Mouse (Mus musculus) CH12.LX (cell line): ENCODE measurements at regions not wholly inside any gene's neighbourhood (a gene's known extent, or its start where the extent isn't known, plus 50 kb on each side); places are given as distances from the start of the nearest gene placed in this dataset.

ENCODE experiments used
- DNase-seq: peaks from one replicate; pipeline ENCODE4 v3.0.0-alpha.2; 2013; ENCODE audit errors: extremely low read depth
- H3K27ac ChIP-seq: 2 replicates; pipeline ENCODE4 v1.5.1; 2012; ENCODE audit warnings: low read depth, mild to moderate bottlenecking, control low read depth, moderate library complexity; ENCODE audit not compliant: insufficient read depth
- H3K27me3 ChIP-seq: replicated peaks from 2 replicates; pipeline ENCODE3; 2012; ENCODE audit warnings: inconsistent platforms
- H3K36me3 ChIP-seq, 2 experiments: replicated peaks in 1 of 2; 2 replicates each; pipeline versions ENCODE3 to v1.6.1; 2012; ENCODE audit warnings: inconsistent platforms in 1 of 2, low read length in 1 of 2, mild to moderate bottlenecking in 1 of 2, mixed read lengths in 1 of 2, moderate library complexity in 1 of 2; ENCODE audit not compliant: control insufficient read depth in 1 of 2, insufficient read depth in 1 of 2
- H3K4me1 ChIP-seq, 2 experiments: 2 replicates each; pipeline ENCODE4 v1.6.1; 2012; ENCODE audit warnings: inconsistent platforms in 1 of 2, moderate library complexity in 1 of 2; ENCODE audit not compliant: insufficient read depth in 2 of 2, control insufficient read depth in 1 of 2
- H3K4me2 ChIP-seq: 2 replicates; pipeline ENCODE4 v1.6.1; 2012; ENCODE audit warnings: low read depth, mild to moderate bottlenecking, control low read depth; ENCODE audit not compliant: poor library complexity, insufficient read depth, severe bottlenecking
- H3K4me3 ChIP-seq, 3 experiments: fragments of 150-350 bp in 1 of 3; sonication (generic) in 1 of 3; replicated peaks in 1 of 3; 2 replicates each; pipeline versions ENCODE3 to v1.5.1; 2011 to 2012; ENCODE audit warnings: low read depth in 2 of 3, low read length in 2 of 3, mild to moderate bottlenecking in 2 of 3, moderate library complexity in 2 of 3, control low read depth in 1 of 3, improper control_type of control experiment in 1 of 3, inconsistent platforms in 1 of 3, mixed read lengths in 1 of 3; ENCODE audit not compliant: poor library complexity in 1 of 3
- H3K79me2 ChIP-seq: replicated peaks from 2 replicates; pipeline ENCODE4 v1.6.1; 2012; ENCODE audit warnings: mild to moderate bottlenecking, moderate library complexity; ENCODE audit not compliant: control insufficient read depth, poor library complexity, insufficient read depth, severe bottlenecking; ENCODE audit errors: extremely low read depth
- H3K9ac ChIP-seq: 2 replicates; pipeline ENCODE4 v1.6.1; 2012; ENCODE audit warnings: low read depth, mild to moderate bottlenecking, control low read depth, moderate library complexity; ENCODE audit not compliant: insufficient read depth
- H3K9me3 ChIP-seq: replicated peaks from 2 replicates; pipeline ENCODE3; 2012; ENCODE audit warnings: low read length, inconsistent platforms, mixed read lengths
- CTCF ChIP-seq, 2 experiments: IDR thresholded peaks in 1 of 2; conservative IDR thresholded peaks in 1 of 2; 2 replicates each; pipeline ENCODE4 v1.5.1; 2011 to 2012; ENCODE audit warnings: low read depth in 2 of 2, low read length in 2 of 2, improper control_type of control experiment in 1 of 2, inconsistent platforms in 1 of 2, mild to moderate bottlenecking in 1 of 2, moderate library complexity in 1 of 2
- ELF1 ChIP-seq: IDR thresholded peaks from 2 replicates; pipeline ENCODE4 v1.6.1; 2014; ENCODE audit warnings: low read depth, mild to moderate bottlenecking, inconsistent platforms, low read length, improper control_type of control experiment
- EP300 ChIP-seq: IDR thresholded peaks from 2 replicates; pipeline ENCODE4 v1.6.1; 2011; ENCODE audit warnings: low read length, improper control_type of control experiment
- GABPA ChIP-seq: IDR thresholded peaks from 2 replicates; pipeline ENCODE4 v1.6.1; 2012; ENCODE audit warnings: low read depth, low read length, improper control_type of control experiment, inconsistent platforms; ENCODE audit not compliant: insufficient replicate concordance
- IRF4 ChIP-seq: IDR thresholded peaks from 2 replicates; pipeline ENCODE4 v1.6.1; 2014; ENCODE audit warnings: low read depth, mild to moderate bottlenecking, inconsistent platforms, low read length, improper control_type of control experiment
- JUN ChIP-seq: IDR thresholded peaks from 2 replicates; pipeline ENCODE4 v1.6.1; 2011; ENCODE audit warnings: low read depth, mild to moderate bottlenecking, low read length, improper control_type of control experiment, moderate library complexity; ENCODE audit not compliant: insufficient read depth
- MAFK ChIP-seq: IDR thresholded peaks from 2 replicates; pipeline ENCODE4 v1.6.1; 2011; ENCODE audit warnings: low read length, improper control_type of control experiment; ENCODE audit not compliant: insufficient replicate concordance
- MEF2A ChIP-seq: IDR thresholded peaks from 2 replicates; pipeline ENCODE4 v1.6.1; 2014; ENCODE audit warnings: low read depth, mild to moderate bottlenecking, inconsistent platforms, low read length, improper control_type of control experiment, borderline replicate concordance
- MXI1 ChIP-seq: IDR thresholded peaks from 2 replicates; pipeline ENCODE4 v1.6.1; 2011; ENCODE audit warnings: mild to moderate bottlenecking, low read depth, low read length, improper control_type of control experiment
- POLR2A ChIP-seq: IDR thresholded peaks from 2 replicates; pipeline ENCODE4 v1.6.1; 2011; ENCODE audit warnings: low read depth, mild to moderate bottlenecking, improper control_type of control experiment, low read length
- RCOR1 ChIP-seq: conservative IDR thresholded peaks from 2 replicates; pipeline ENCODE4 v1.6.1; 2012; ENCODE audit warnings: low read depth, mild to moderate bottlenecking, inconsistent platforms, low read length, improper control_type of control experiment
- TBP ChIP-seq: conservative IDR thresholded peaks from 2 replicates; pipeline ENCODE4 v1.6.1; 2011; ENCODE audit warnings: low read depth, low read length, improper control_type of control experiment
- UBTF ChIP-seq: IDR thresholded peaks from 2 replicates; pipeline ENCODE4 v1.6.1; 2012; ENCODE audit warnings: low read depth, mild to moderate bottlenecking, inconsistent platforms, low read length, improper control_type of control experiment, moderate library complexity
- ZC3H11A ChIP-seq: IDR thresholded peaks from 2 replicates; pipeline ENCODE4 v1.6.1; 2012; ENCODE audit warnings: low read depth, mild to moderate bottlenecking, inconsistent platforms, low read length, improper control_type of control experiment
- dilution Hi-C: fragments of 300-500 bp; cut with MboI; formaldehyde crosslinking; loops from 2 replicates; pipeline ENCODE4 v1.14.3; 2020; ENCODE audit warnings: low sequenced_read_pairs; ENCODE audit not compliant: extremely low pct_unique_long_range_greater_than_20kb, extremely low pct_ligation_motif_present
- in situ Hi-C: fragments of 300-500 bp; cut with MboI; formaldehyde crosslinking; loops from 3 replicates; pipeline ENCODE4 v1.14.3; 2019; ENCODE audit warnings: low sequenced_read_pairs, low pct_ligation_motif_present, low pct_unique_long_range_greater_than_20kb, mixed read lengths

DNA sequence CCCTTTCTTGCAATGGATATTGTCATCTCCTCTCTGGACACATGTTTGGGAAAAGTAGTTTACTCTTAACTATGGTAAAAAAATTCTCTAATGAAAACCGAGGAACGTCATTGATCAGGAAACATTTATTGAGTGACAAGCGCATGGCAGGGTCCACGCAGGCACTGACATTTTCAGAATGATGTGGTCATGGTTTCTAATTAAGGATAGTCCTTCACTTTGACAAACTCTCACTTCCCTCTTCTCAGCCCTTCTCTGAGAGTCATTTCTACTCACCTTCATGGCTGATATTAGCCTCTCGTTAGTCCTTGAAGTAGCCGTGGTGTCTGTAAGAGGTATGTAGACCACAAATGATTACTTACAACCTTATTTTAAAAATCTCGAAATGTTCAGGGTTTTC is 105.5 kb upstream of the Mtpn start (continued):
- TF ChIP-seq CTCF (conservative IDR thresholded peaks at IDR 0.05 in 1 of 2, IDR thresholded peaks at IDR 0.05 in 1 of 2; ENCODE audit: low read depth in 2 of 2, low read length in 2 of 2), result no peak
- no peak for TF ChIP-seq UBTF
- no peak for TF ChIP-seq RCOR1
- no peak for TF ChIP-seq MXI1
- no peak for TF ChIP-seq MAFK
- TF ChIP-seq EP300, result peak; percentile 86
- TF ChIP-seq TBP, result no peak
- TF ChIP-seq ZC3H11A, result no peak
- no peak for TF ChIP-seq GABPA

DNA sequence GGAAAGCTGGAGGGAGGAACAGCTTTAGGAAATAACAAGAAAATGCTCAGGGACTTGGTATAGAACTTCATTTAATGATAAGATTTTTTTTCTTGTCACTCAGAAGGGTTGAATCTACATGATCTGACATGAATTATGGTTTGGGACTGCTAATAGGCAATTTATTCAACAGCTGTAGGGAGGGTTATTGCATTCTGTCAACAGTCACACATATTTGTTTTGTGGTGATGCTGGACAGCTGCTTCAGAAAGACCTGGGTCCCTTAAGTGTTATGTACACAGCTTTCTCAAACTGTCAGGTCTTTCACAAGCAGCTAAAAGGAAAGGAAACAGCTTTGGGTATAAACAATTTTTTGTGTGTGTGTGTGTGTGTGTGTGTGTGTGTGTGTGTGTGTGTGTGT is 101.0 kb upstream of the Mtpn start:
- no peak overlapping the region for H3K27ac ChIP-seq
- in situ Hi-C loops, result no loop called here
- H3K27me3 ChIP-seq, result no peaks in the 10 kb centered on the region
- H3K9ac ChIP-seq, result no peak overlapping the region
- H3K4me3 ChIP-seq, result no peak overlapping the region
- no peaks in the 10 kb centered on the region for H3K36me3 ChIP-seq
- dilution Hi-C loops, result no loop called here
- DNase-seq, result no peak
- no peaks in the 10 kb centered on the region for H3K9me3 ChIP-seq
- H3K4me1 ChIP-seq, result peaks cover 2 to 11% of the 10 kb centered on the region in 2 experiments; a peak in 2 of 4 replicates
- no peak for TF ChIP-seq JUN
- no peak for TF ChIP-seq UBTF
- no peak for TF ChIP-seq EP300
- H3K79me2 ChIP-seq, result no peaks in the 10 kb centered on the region
- H3K4me2 ChIP-seq, result no peak overlapping the region

DNA sequence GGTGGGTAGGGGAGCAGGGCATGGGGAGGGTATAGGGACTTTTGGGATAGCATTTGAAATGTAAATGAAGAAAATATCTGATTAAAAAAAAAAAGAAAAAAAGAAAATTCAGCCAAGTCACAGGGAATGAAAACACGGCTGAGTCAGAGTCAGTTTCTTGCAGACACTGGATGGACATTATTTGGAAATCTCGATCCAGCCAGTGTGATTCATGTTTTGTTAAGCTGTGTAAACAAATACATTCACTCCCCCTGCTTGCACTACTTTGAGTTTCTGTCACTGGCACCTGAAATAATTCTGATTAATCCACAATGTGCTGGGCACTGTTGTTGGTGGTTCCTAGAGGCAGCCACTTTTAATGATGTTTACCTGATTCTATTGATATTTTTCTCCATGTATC is 68.6 kb upstream of the Mtpn start:
- dilution Hi-C loops, result no loop called here
- in situ Hi-C loops, result no loop called here
- TF ChIP-seq ELF1 (no peak), MEF2A (no peak), JUN (no peak), IRF4 (no peak), POLR2A (no peak)
- TF ChIP-seq, all 38 proteins: peak for 0

More for the DNA sequence above, 68.6 kb upstream of the Mtpn start:
- no peak overlapping the region for H3K27ac ChIP-seq
- peaks cover 5% of the 10 kb centered on the region for H3K9me3 ChIP-seq
- H3K9ac ChIP-seq, result no peak overlapping the region
- no peaks in the 10 kb centered on the region for H3K36me3 ChIP-seq
- no peak overlapping the region for H3K4me3 ChIP-seq
- H3K79me2 ChIP-seq, result no peaks in the 10 kb centered on the region
- no peak for DNase-seq
- peaks cover 0 to 4% of the 10 kb centered on the region in 2 experiments; a peak in 2 of 4 replicates for H3K4me1 ChIP-seq
- no peak overlapping the region for H3K4me2 ChIP-seq
- no peaks in the 10 kb centered on the region for H3K27me3 ChIP-seq
